Mouse (Mus musculus) MEL (cell line): ENCODE data around the gene Fam20b. TPM values are rescaled to one million over a fixed set of nuclear protein-coding genes. Genes with fewer than 3 reads are reported as not detected.

Source experiments
- DNase-seq: peaks from one replicate; pipeline ENCODE4 v3.0.0; 2011; ENCODE audit warnings: low read depth, low spot score
- H3K27ac ChIP-seq: 2 replicates; pipeline ENCODE4 v1.5.1; 2012; ENCODE audit warnings: low read depth, mild to moderate bottlenecking, control low read depth, low read length, moderate library complexity; ENCODE audit not compliant: control insufficient read depth
- H3K27me3 ChIP-seq, 2 experiments: fragments of 150-350 bp in 1 of 2; sonication (generic) in 1 of 2; 2 replicates each; pipeline ENCODE4 v1.6.1; 2012; ENCODE audit warnings: low read length in 2 of 2, mild to moderate bottlenecking in 2 of 2, improper control_type of control experiment in 1 of 2, moderate library complexity in 1 of 2; ENCODE audit not compliant: insufficient read depth in 2 of 2, control insufficient read depth in 1 of 2
- H3K36me3 ChIP-seq, 2 experiments: 2 replicates each; pipeline ENCODE4 v1.6.1; 2012 to 2014; ENCODE audit warnings: low read length in 2 of 2, improper control_type of control experiment in 1 of 2, inconsistent platforms in 1 of 2, mild to moderate bottlenecking in 1 of 2; ENCODE audit not compliant: insufficient read depth in 2 of 2, control insufficient read depth in 1 of 2
- H3K4me1 ChIP-seq, 2 experiments: fragments of 150-350 bp in 1 of 2; sonication (generic) in 1 of 2; 2 replicates each; pipeline ENCODE4 v1.6.1; 2012; ENCODE audit warnings: low read length in 2 of 2, improper control_type of control experiment in 1 of 2, mild to moderate bottlenecking in 1 of 2; ENCODE audit not compliant: insufficient read depth in 2 of 2, control insufficient read depth in 1 of 2
- H3K4me3 ChIP-seq, 2 experiments: fragments of 150-350 bp in 1 of 2; sonication (generic) in 1 of 2; 2 replicates each; pipeline ENCODE4 v1.5.1; 2012; ENCODE audit warnings: low read depth in 2 of 2, low read length in 2 of 2, mild to moderate bottlenecking in 2 of 2, moderate library complexity in 2 of 2, control low read depth in 1 of 2, improper control_type of control experiment in 1 of 2; ENCODE audit not compliant: control insufficient read depth in 1 of 2, insufficient read depth in 1 of 2
- H3K79me2 ChIP-seq: 2 replicates; pipeline ENCODE4 v1.6.1; 2012; ENCODE audit warnings: mild to moderate bottlenecking, low read length, moderate library complexity; ENCODE audit not compliant: control insufficient read depth, poor library complexity, insufficient read depth
- H3K9ac ChIP-seq: 2 replicates; pipeline ENCODE4 v1.6.1; 2012; ENCODE audit warnings: low read depth, mild to moderate bottlenecking, control low read depth, low read length, moderate library complexity; ENCODE audit not compliant: control insufficient read depth, poor library complexity, severe bottlenecking
- H3K9me3 ChIP-seq: fragments of 150-350 bp; sonication (generic); replicated peaks from 2 replicates; pipeline ENCODE4 v1.6.1; 2012; ENCODE audit warnings: mild to moderate bottlenecking, low read length, improper control_type of control experiment, moderate library complexity; ENCODE audit not compliant: insufficient read depth
- BHLHE40 ChIP-seq: IDR thresholded peaks from 2 replicates; pipeline ENCODE4 v1.6.1; 2012; ENCODE audit warnings: low read depth, mild to moderate bottlenecking, inconsistent platforms, low read length, improper control_type of control experiment, borderline replicate concordance
- CHD2 ChIP-seq: IDR thresholded peaks from 2 replicates; pipeline ENCODE4 v1.6.1; 2011; ENCODE audit warnings: low read length, improper control_type of control experiment
- CTCF ChIP-seq, 3 experiments: IDR thresholded peaks in 2 of 3; conservative IDR thresholded peaks in 1 of 3; 2 replicates each; pipeline ENCODE4 v1.5.1; 2011 to 2012; ENCODE audit warnings: low read length in 3 of 3, low read depth in 2 of 3, mild to moderate bottlenecking in 2 of 3, improper control_type of control experiment in 1 of 3, inconsistent platforms in 1 of 3, mixed read lengths in 1 of 3, moderate library complexity in 1 of 3; ENCODE audit not compliant: control insufficient read depth in 1 of 3, insufficient read depth in 1 of 3, poor library complexity in 1 of 3, severe bottlenecking in 1 of 3
- E2F4 ChIP-seq: IDR thresholded peaks from 2 replicates; pipeline ENCODE4 v1.6.1; 2011; ENCODE audit warnings: low read depth, low read length, improper control_type of control experiment, borderline replicate concordance
- ELF1 ChIP-seq: IDR thresholded peaks from 2 replicates; pipeline ENCODE4 v1.6.1; 2014; ENCODE audit warnings: low read depth, mild to moderate bottlenecking, inconsistent platforms, low read length, improper control_type of control experiment, moderate library complexity
- EP300 ChIP-seq, 2 experiments: IDR thresholded peaks; 2 replicates each; pipeline ENCODE4 v1.6.1; 2011; ENCODE audit warnings: improper control_type of control experiment in 2 of 2, low read length in 2 of 2, low read depth in 1 of 2, mild to moderate bottlenecking in 1 of 2
- GABPA ChIP-seq: IDR thresholded peaks from 2 replicates; pipeline ENCODE4 v1.6.1; 2012; ENCODE audit warnings: low read depth, mild to moderate bottlenecking, inconsistent platforms, low read length, improper control_type of control experiment, moderate library complexity
- HCFC1 ChIP-seq: IDR thresholded peaks from 2 replicates; pipeline ENCODE4 v1.6.1; 2012; ENCODE audit warnings: low read depth, mild to moderate bottlenecking, inconsistent platforms, low read length, improper control_type of control experiment, moderate library complexity
- JUND ChIP-seq: IDR thresholded peaks from 2 replicates; pipeline ENCODE4 v1.6.1; 2011; ENCODE audit warnings: low read depth, mild to moderate bottlenecking, improper control_type of control experiment, low read length
- KAT2A ChIP-seq: conservative IDR thresholded peaks from 2 replicates; pipeline ENCODE4 v1.6.1; 2012; ENCODE audit warnings: low read depth, low read length, improper control_type of control experiment, inconsistent platforms
- MAFK ChIP-seq: IDR thresholded peaks from 2 replicates; pipeline ENCODE4 v1.6.1; 2011; ENCODE audit warnings: low read depth, mild to moderate bottlenecking, low read length, improper control_type of control experiment, borderline replicate concordance
- MAZ ChIP-seq: IDR thresholded peaks from 2 replicates; pipeline ENCODE4 v1.6.1; 2012; ENCODE audit warnings: low read depth, mild to moderate bottlenecking, inconsistent platforms, low read length, improper control_type of control experiment
- MXI1 ChIP-seq: IDR thresholded peaks from 2 replicates; pipeline ENCODE4 v1.6.1; 2011; ENCODE audit warnings: mild to moderate bottlenecking, low read depth, low read length, improper control_type of control experiment
- MYC ChIP-seq: IDR thresholded peaks from 2 replicates; pipeline ENCODE4 v1.6.1; 2011; ENCODE audit warnings: low read depth, mild to moderate bottlenecking, low read length, improper control_type of control experiment, moderate library complexity
- NELFE ChIP-seq: IDR thresholded peaks from 2 replicates; pipeline ENCODE4 v1.6.1; 2011; ENCODE audit warnings: low read depth, low read length, improper control_type of control experiment
- NRF1 ChIP-seq: IDR thresholded peaks from 2 replicates; pipeline ENCODE4 v1.6.1; 2014; ENCODE audit warnings: low read depth, mild to moderate bottlenecking, inconsistent platforms, low read length, improper control_type of control experiment, moderate library complexity; ENCODE audit not compliant: poor library complexity, insufficient read depth, severe bottlenecking
- POLR2A ChIP-seq, 2 experiments: IDR thresholded peaks; 2 replicates each; pipeline ENCODE4 v1.6.1; 2011 to 2012; ENCODE audit warnings: low read length in 2 of 2, mild to moderate bottlenecking in 2 of 2, control low read depth in 1 of 2, improper control_type of control experiment in 1 of 2, low read depth in 1 of 2, moderate library complexity in 1 of 2; ENCODE audit not compliant: control insufficient read depth in 1 of 2, insufficient read depth in 1 of 2, poor library complexity in 1 of 2
- POLR2AphosphoS2 ChIP-seq: IDR thresholded peaks from 2 replicates; pipeline ENCODE4 v1.6.1; 2011; ENCODE audit warnings: low read length, improper control_type of control experiment
- RAD21 ChIP-seq: IDR thresholded peaks from 2 replicates; pipeline ENCODE4 v1.6.1; 2011; ENCODE audit warnings: mild to moderate bottlenecking, low read depth, low read length, improper control_type of control experiment
- RCOR1 ChIP-seq: IDR thresholded peaks from 2 replicates; pipeline ENCODE4 v1.6.1; 2012; ENCODE audit warnings: low read depth, mild to moderate bottlenecking, inconsistent platforms, low read length, improper control_type of control experiment
- SIN3A ChIP-seq: IDR thresholded peaks from 2 replicates; pipeline ENCODE4 v1.6.1; 2012; ENCODE audit warnings: low read length, improper control_type of control experiment, inconsistent platforms
- SMC3 ChIP-seq: IDR thresholded peaks from 2 replicates; pipeline ENCODE4 v1.6.1; 2011; ENCODE audit warnings: low read depth, low read length, improper control_type of control experiment
- TBP ChIP-seq: IDR thresholded peaks from 2 replicates; pipeline ENCODE4 v1.8.0; 2011; ENCODE audit warnings: low read depth, low read length, improper control_type of control experiment
- TCF12 ChIP-seq: IDR thresholded peaks from 2 replicates; pipeline ENCODE4 v1.6.1; 2014; ENCODE audit warnings: low read depth, mild to moderate bottlenecking, inconsistent platforms, low read length, improper control_type of control experiment, moderate library complexity
- UBTF ChIP-seq: IDR thresholded peaks from 2 replicates; pipeline ENCODE4 v1.6.1; 2012; ENCODE audit warnings: low read depth, mild to moderate bottlenecking, inconsistent platforms, low read length, improper control_type of control experiment, moderate library complexity, borderline replicate concordance; ENCODE audit not compliant: insufficient read depth
- USF2 ChIP-seq, 2 experiments: IDR thresholded peaks; 2 replicates each; pipeline ENCODE4 v1.6.1; 2011 to 2012; ENCODE audit warnings: improper control_type of control experiment in 2 of 2, low read length in 2 of 2, borderline replicate concordance in 1 of 2, inconsistent platforms in 1 of 2, low read depth in 1 of 2, mild to moderate bottlenecking in 1 of 2; ENCODE audit not compliant: insufficient read depth in 1 of 2
- ZC3H11A ChIP-seq: IDR thresholded peaks from 2 replicates; pipeline ENCODE4 v1.6.1; 2012; ENCODE audit warnings: low read depth, mild to moderate bottlenecking, inconsistent platforms, low read length, improper control_type of control experiment
- ZKSCAN1 ChIP-seq: IDR thresholded peaks from 2 replicates; pipeline ENCODE4 v1.6.1; 2012; ENCODE audit warnings: low read depth, mild to moderate bottlenecking, inconsistent platforms, low read length, improper control_type of control experiment, moderate library complexity
- ZMIZ1 ChIP-seq: IDR thresholded peaks from 2 replicates; pipeline ENCODE4 v1.6.1; 2012; ENCODE audit warnings: low read depth, mild to moderate bottlenecking, inconsistent platforms, low read length, improper control_type of control experiment, moderate library complexity
- ZNF384 ChIP-seq: IDR thresholded peaks from 2 replicates; pipeline ENCODE4 v1.6.1; 2012; ENCODE audit warnings: low read depth, mild to moderate bottlenecking, inconsistent platforms, low read length, improper control_type of control experiment
- polyA plus RNA-seq, 2 experiments: library from polyadenylated mRNA; stranded (reverse) in 1 of 2; unstranded in 1 of 2; fragments of >175 nt in 1 of 2; fragments of >200 nt in 1 of 2; gene quantifications; 2 replicates each; pipeline versions ENCODE4 v1.2.1 to v1.2.4; 2012; ENCODE audit warnings: low replicate concordance in 2 of 2, low read depth in 1 of 2; ENCODE audit not compliant: insufficient read length in 2 of 2, insufficient read depth in 1 of 2, missing spikeins in 1 of 2
- total RNA-seq: library from RNA; depleted of rRNA; stranded (reverse); fragments of 300-350 nt; gene quantifications from 2 replicates; pipeline ENCODE4 v1.2.3, GENCODE M21; 2012

Gene Fam20b
- total and polyA plus RNA-seq, 3 experiments = 19.6 to 22.0 TPM; not detected in 1

- H3K27me3 ChIP-seq = no peaks in the 10 kb centered on the region
- TF ChIP-seq TCF12 (no peak), CHD2 (no peak), NELFE (no peak), BHLHE40 (no peak), MAZ (no peak), NRF1 (no peak), ZKSCAN1 (no peak), SMC3 (no peak), POLR2AphosphoS2 (no peak), UBTF (no peak), ZC3H11A (no peak), GABPA (no peak), CTCF (IDR thresholded peaks at IDR 0.05 in 2 of 3, conservative IDR thresholded peaks at IDR 0.05 in 1 of 3; ENCODE audit: control insufficient read depth in 1 of 3, insufficient read depth in 1 of 3, low read depth in 2 of 3, low read length in 3 of 3, poor library complexity in 1 of 3, severe bottlenecking in 1 of 3) (no peak), ZNF384 (no peak), TBP (no peak), E2F4 (no peak), USF2 (IDR thresholded peaks at IDR 0.05; ENCODE audit: borderline replicate concordance in 1 of 2, insufficient read depth in 1 of 2, low read depth in 1 of 2, low read length in 2 of 2) (no peak), RCOR1 (no peak), RAD21 (no peak)
- H3K36me3 ChIP-seq = no peaks in the 10 kb centered on the region
- H3K27ac ChIP-seq = no peak overlapping the region
- no peak overlapping the region for H3K9ac ChIP-seq
- no peaks in the 10 kb centered on the region for H3K9me3 ChIP-seq
- DNase-seq = no peak
- H3K4me3 ChIP-seq = no peak overlapping the region
- no peaks in the 10 kb centered on the region for H3K4me1 ChIP-seq
- H3K79me2 ChIP-seq = no peaks in the 10 kb centered on the region
Measured at GRCm38 (mm10) chr1:156679599-156679998, 39.3 kb downstream of the Fam20b start.

GRCm38 (mm10) chr1:156677230-156677629 is 41.7 kb downstream of the Fam20b start:
- TF ChIP-seq EP300 (IDR thresholded peaks at IDR 0.05; ENCODE audit: low read depth in 1 of 2, low read length in 2 of 2) = no peak
- no peak for TF ChIP-seq ELF1
- no peak for TF ChIP-seq MAFK
- no peak for TF ChIP-seq RCOR1
- no peak for TF ChIP-seq HCFC1
- TF ChIP-seq POLR2AphosphoS2 = no peak
- no peak for TF ChIP-seq KAT2A
- no peak for TF ChIP-seq POLR2A (IDR thresholded peaks at IDR 0.05; ENCODE audit: control insufficient read depth in 1 of 2, insufficient read depth in 1 of 2, low read depth in 1 of 2, low read length in 2 of 2, poor library complexity in 1 of 2)
- no peak for TF ChIP-seq MYC
- no peak for TF ChIP-seq ZMIZ1
- no peak for TF ChIP-seq JUND
- no peak for TF ChIP-seq SIN3A
- TF ChIP-seq MXI1 = no peak
- TF ChIP-seq, all 39 proteins: peak for 0
- Histone ChIP-seq H3K9ac (no peak overlapping the region), H3K36me3 (peaks cover 0 to 2% of the 10 kb centered on the region in 2 experiments; a peak in 2 of 4 replicates), H3K79me2 (no peaks in the 10 kb centered on the region), H3K4me1 (no peaks in the 10 kb centered on the region), H3K27ac (no peak overlapping the region), H3K9me3 (no peaks in the 10 kb centered on the region), H3K27me3 (no peaks in the 10 kb centered on the region), H3K4me3 (no peak overlapping the region)
- no peak for DNase-seq
